Mouse (Mus musculus) liver, adult 2 months (tissue): ENCODE results near the gene Elovl6.

Experiments
- CTCF ChIP-seq: fragments of 200-500 bp; IDR thresholded peaks from 2 replicates; pipeline ENCODE4 v1.5.1; 2011; ENCODE audit warnings: low read depth, low read length, control low read depth
- POLR2A ChIP-seq: fragments of 200-500 bp; IDR thresholded peaks from 2 replicates; pipeline ENCODE4 v1.6.1; 2011; ENCODE audit warnings: low read length, control low read depth; ENCODE audit not compliant: insufficient read depth; ENCODE audit errors: extremely low read depth

- TF ChIP-seq POLR2A = no peak
- TF ChIP-seq CTCF = no peak
Observed at GRCm38 (mm10) chr3:129589705-129590104, 57.5 kb downstream of the Elovl6 start.
